Mouse (Mus musculus) erythroblast, adult 5-6 weeks (primary cell): Measurements from ENCODE around the gene Wdr20. TPM values are rescaled to one million over a fixed set of nuclear protein-coding genes. Genes with fewer than 3 reads are reported as not detected.

Source experiments
- ATAC-seq: replicated peaks from 2 replicates; pipeline ENCODE4 v1.8.0; 2016; ENCODE audit warnings: moderate number of reproducible peaks, mild to moderate bottlenecking, moderate TSS enrichment, inconsistent platforms; ENCODE audit not compliant: poor library complexity, low FRiP score, severe bottlenecking
- total RNA-seq, 2 experiments: library from RNA; stranded (forward) in 1 of 2; stranded (reverse) in 1 of 2; fragments of 150-400 nt in 1 of 2; fragments of 200-764, 138-1000 nt in 1 of 2; gene quantifications; 2 replicates each; pipeline versions ENCODE4 v1.2.3 to v1.2.4; 2015 to 2017; ENCODE audit warnings: low replicate concordance in 2 of 2

Wdr20 gene
- total RNA-seq, 2 experiments from 2014 or later = 8.6 to 19.4 TPM

DNA sequence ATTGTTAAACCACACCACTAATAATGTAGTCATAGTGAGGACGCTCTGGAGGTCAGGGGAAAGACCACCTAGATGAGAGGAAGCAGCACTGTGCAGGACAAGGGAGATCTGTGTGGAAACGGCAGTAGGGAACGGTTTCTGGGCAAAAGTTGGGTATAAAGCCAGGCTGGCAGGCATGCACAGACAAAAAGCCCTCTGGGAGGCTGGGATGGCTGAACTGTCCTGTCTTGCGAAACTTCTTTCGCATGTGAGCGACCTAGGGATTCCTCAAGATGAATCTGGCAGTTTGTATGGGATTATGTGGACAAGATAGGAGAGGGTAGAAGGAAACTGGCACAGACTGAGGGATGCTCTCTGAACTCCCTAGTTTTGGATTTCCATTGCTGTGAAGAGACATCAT is 34.2 kb downstream of the Wdr20 start:
- no peak for ATAC-seq

- ATAC-seq = no peak
Measured at GRCm38 (mm10) chr12:110775628-110776426, 38.1 kb downstream of the Wdr20 start.

GRCm38 (mm10) chr12:110777853-110778252 is 40.1 kb downstream of the Wdr20 start:
- ATAC-seq = no peak

GRCm38 (mm10) chr12:110779296-110779695 is 41.6 kb downstream of the Wdr20 start:
- ATAC-seq = no peak

GRCm38 (mm10) chr12:110781181-110781580 is 43.4 kb downstream of the Wdr20 start:
- no peak for ATAC-seq

DNA sequence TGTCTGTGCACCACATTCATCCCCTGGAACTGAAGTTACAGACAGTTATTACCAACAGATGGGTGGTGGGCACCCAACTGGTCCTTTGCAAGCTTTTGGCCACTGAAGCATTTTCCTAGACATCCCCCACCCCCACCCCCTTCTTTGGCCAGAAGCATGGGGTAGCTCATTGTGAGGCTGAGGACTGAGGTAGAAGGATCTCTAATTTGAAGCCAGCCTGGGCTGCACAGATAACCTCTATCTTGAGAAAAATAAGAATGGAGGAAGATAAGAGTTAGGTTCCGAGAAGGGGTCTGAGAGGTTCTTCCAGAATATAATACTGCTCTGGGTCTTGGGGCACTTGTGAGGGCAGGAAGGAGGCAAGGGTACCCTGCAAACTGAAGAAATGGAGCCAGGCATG is 44.5 kb downstream of the Wdr20 start:
- ATAC-seq = no peak

DNA sequence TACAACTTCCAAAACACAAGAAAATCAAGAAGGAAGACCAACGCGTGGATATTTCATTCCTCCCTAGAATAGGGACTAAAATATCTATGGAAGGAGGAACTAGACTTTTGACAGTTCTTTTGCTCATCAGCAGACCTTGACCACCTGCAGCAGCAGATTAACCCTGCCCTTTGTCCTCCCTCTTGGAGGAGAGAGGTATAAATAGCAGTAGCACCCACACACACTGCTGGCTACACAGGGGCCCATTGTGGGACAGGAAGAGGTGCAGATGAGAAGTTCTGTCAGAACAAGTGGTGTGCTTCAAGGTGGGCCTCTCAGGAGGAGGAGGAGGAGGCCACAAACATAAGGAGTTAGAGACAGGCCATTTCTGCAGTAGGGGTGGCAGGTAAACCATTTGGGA is 46.5 kb downstream of the Wdr20 start:
- no peak for ATAC-seq

GRCm38 (mm10) chr12:110786243-110786642 is 48.5 kb downstream of the Wdr20 start:
- no peak for ATAC-seq

GRCm38 (mm10) chr12:110790580-110790979 is 52.8 kb downstream of the Wdr20 start:
- ATAC-seq = no peak

DNA sequence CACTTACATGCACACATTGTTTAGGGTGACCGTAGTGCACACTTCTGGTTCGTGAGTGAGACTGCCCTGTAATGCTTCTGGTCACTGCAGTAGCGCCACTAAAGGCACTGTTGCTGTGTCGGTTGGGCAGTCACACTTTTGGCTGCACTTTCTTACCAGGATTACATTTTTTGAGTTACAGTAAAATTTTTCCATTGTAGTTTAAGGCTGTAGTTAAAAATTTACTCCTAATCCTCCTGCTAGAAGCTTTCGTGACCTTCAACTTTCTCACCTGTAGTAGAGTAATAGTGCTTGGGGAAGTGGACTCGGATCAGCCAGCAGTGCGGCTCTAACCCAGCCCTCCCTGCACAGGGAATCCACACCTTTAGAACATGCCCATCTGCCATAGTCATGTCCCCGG is 53.3 kb downstream of the Wdr20 start:
- ATAC-seq = no peak

DNA sequence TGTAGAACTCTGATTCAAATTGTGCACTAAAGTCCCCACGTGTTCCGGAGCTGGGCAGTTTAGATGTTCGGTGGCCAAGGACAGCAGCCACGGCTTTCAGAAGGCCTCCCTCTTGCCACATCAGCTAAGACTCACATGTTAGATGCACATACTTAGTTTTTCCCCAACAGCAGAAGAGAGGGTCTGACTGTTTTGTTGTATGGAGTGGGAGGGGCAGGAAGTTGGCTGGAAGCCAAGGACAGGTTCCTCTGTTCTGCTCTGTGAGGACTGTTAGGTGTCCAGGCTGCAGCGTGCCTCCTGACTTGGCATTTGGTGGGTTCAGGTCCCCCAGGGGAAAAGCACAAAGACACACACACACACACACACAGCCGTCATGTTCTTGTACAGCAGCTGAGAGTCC is 57.3 kb downstream of the Wdr20 start:
- ATAC-seq = no peak

- no peak for ATAC-seq
Measured at GRCm38 (mm10) chr12:110796748-110797147, 59.0 kb downstream of the Wdr20 start.

- ATAC-seq = no peak
Measured at GRCm38 (mm10) chr12:110797202-110797601, 59.5 kb downstream of the Wdr20 start.

GRCm38 (mm10) chr12:110797842-110798431 is 60.2 kb downstream of the Wdr20 start:
- no peak for ATAC-seq

DNA sequence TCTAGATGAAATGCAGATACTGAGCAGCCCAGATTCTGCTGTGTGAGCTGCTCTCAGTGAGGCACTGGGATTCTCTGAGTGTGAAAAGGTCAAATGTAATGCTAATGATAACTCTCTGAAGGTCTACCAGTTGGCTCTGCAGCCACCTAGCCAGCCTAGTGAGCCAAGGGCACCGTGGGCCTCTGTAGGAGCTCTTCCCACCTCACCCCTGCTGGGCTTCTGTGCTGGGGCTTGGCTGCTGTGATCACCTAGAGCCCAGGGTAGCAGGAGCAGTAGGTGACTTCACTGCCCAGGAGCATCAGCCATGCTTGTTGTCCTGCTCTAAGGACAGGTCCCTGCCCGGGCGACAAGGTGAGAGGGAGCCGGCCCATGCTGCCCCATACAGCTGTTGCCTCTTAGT is 61.5 kb downstream of the Wdr20 start:
- ATAC-seq = no peak

GRCm38 (mm10) chr12:110801876-110802464 is 64.2 kb downstream of the Wdr20 start:
- no peak for ATAC-seq

DNA sequence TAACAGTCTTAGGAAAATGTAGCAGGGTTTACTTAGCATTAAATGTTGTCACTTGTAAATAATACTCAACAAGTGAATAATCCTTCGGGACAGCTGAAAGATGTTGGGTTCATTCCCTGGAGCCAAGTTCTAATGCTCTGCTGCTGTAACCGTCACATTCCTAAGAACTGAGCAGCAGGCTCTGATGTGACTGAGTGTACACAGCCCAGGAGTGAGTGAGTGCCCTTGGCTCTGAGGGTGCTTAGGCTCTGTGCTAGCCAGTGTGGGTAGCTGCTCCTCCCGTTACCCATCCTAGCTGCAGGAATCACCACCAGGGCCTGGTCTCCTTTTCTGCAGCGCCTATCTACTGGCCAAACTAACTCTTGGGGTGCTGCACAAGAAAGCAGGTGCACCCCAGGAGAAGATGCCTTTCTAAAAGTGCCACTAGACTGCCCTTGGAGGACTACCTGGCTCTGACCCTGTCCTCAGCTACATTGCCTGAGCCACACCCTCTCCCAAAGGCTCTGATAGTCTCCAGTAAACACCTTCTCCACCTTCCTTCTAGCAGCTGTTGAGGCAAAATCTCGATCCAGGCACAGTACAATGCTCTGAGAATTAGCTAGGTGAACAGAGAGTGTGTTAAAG is 65.0 kb downstream of the Wdr20 start:
- no peak for ATAC-seq

GRCm38 (mm10) chr12:110804261-110804660 is 66.5 kb downstream of the Wdr20 start:
- ATAC-seq = no peak

DNA sequence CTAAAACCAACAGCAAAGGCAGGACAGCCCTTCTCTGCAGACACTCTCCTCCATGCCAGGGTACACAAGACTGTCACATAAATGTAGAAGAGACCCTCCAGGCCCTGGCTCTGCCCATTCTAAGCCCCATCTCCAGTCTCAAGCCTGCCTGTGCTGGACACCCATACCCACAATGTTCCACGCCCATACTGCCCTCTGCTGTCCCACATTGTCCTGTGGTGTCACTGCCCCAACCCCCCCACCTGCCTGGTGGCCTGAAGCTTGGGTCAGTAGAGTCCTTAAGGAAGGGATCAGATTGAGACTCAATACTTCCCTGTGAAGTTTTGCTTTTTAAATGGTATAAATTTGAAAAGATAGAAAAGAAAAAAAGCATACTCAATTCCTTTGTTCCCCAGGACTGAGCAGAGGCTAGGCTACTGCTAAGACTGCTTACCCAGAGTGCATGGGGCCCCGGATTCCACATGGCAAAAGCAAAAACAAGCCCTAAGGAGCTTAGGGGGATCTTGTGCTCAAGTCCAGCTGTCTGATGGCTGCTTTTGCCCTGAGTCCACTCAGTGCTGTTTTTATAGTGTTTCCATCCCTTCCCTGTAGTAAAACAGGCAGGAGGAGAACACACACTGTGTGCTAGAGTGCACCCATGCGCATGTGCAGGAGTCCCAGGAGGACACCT is 68.7 kb downstream of the Wdr20 start:
- no peak for ATAC-seq

GRCm38 (mm10) chr12:110808430-110808829 is 70.7 kb downstream of the Wdr20 start:
- no peak for ATAC-seq
